Mouse (Mus musculus) lung, embryonic 14.5 days (tissue): ENCODE measurements around the gene Tnrc6a. TPM values are rescaled to one million over a fixed set of nuclear protein-coding genes. Genes with fewer than 3 reads are reported as not detected.

Experiments
- ATAC-seq: fragments of 200-750 bp; cut with Nextera tagmentation; 2 replicates; pipeline ENCODE4 v1.8.0; 2017; ENCODE audit warnings: mild to moderate bottlenecking, moderate TSS enrichment, moderate library complexity; ENCODE audit not compliant: insufficient read depth
- DNase-seq: peaks from one replicate; pipeline ENCODE4 v3.0.0-alpha.2; 2015
- H3K27ac ChIP-seq: fragments of 300-500 bp; sonication (generic); 2 replicates; pipeline ENCODE4 v1.5.1; 2014; ENCODE audit warnings: low read depth, mild to moderate bottlenecking, moderate library complexity
- H3K27me3 ChIP-seq: fragments of 300-500 bp; sonication (generic); 2 replicates; pipeline ENCODE4 v1.6.1; 2014; ENCODE audit warnings: low read length, control low read depth; ENCODE audit not compliant: insufficient read depth
- H3K36me3 ChIP-seq: fragments of 300-500 bp; sonication (generic); 2 replicates; pipeline ENCODE4 v1.6.1; 2014; ENCODE audit warnings: control low read depth; ENCODE audit not compliant: insufficient read depth
- H3K4me1 ChIP-seq: fragments of 300-500 bp; sonication (generic); 2 replicates; pipeline ENCODE4 v1.6.1; 2014; ENCODE audit warnings: antibody characterized with exemption, control low read depth; ENCODE audit not compliant: insufficient read depth
- H3K4me2 ChIP-seq: fragments of 300-500 bp; sonication (generic); 2 replicates; pipeline ENCODE4 v1.6.1; 2014; ENCODE audit warnings: mild to moderate bottlenecking
- H3K4me3 ChIP-seq: fragments of 300-500 bp; sonication (generic); 2 replicates; pipeline ENCODE4 v1.5.1; 2014; ENCODE audit warnings: low read depth, low read length
- H3K9ac ChIP-seq: fragments of 300-500 bp; sonication (generic); 2 replicates; pipeline ENCODE4 v1.6.1; 2014
- H3K9me3 ChIP-seq: fragments of 300-500 bp; sonication (generic); 2 replicates; pipeline ENCODE4 v1.6.1; 2016; ENCODE audit warnings: low read depth, low read length, control low read depth
- CTCF ChIP-seq: IDR thresholded peaks from 2 replicates; pipeline ENCODE4 v1.5.1; 2016; ENCODE audit warnings: antibody characterized with exemption, low read depth
- WGBS: fragments of 180-500 bp; shearing (Covaris S2); extraction: QIAGEN DNeasy Blood & Tissue Kit; methylation state at CpG from one replicate; pipeline ENCODE4 v1.1.7; 2014; 5-methylcytosine and 5-hydroxymethylcytosine counted together
- polyA plus RNA-seq: library from polyadenylated mRNA; unstranded; fragments of >200 nt; fragmentation: Nextera tagmentation; extraction: Ambion mirVana; gene quantifications from 2 replicates; pipeline ENCODE4 v1.2.1, GENCODE M21; 2014

The Tnrc6a gene
- polyA plus RNA-seq, 1 experiment from 2014 or later = 47.6 TPM

GRCm38 (mm10) chr7:123220633-123220942 lies 96.9 kb downstream of the Tnrc6a start:
- TF ChIP-seq CTCF = no peak
- H3K4me2 ChIP-seq = no peak overlapping the region
- H3K27me3 ChIP-seq = no peaks in the 10 kb centered on the region
- H3K9ac ChIP-seq = no peak overlapping the region
- WGBS = 64% methylated on average over 2 of the region's 2 CpGs
- H3K4me1 ChIP-seq = no peaks in the 10 kb centered on the region
- H3K36me3 ChIP-seq = no peaks in the 10 kb centered on the region
- no peak overlapping the region for H3K4me3 ChIP-seq
- H3K9me3 ChIP-seq = no peaks in the 10 kb centered on the region
- DNase-seq (no peak), ATAC-seq (no peak)
- no peak overlapping the region for H3K27ac ChIP-seq

- TF ChIP-seq CTCF = no peak
- DNase-seq = no peak
- H3K4me1 ChIP-seq = no peaks in the 10 kb centered on the region
- H3K36me3 ChIP-seq = no peaks in the 10 kb centered on the region
- no peaks in the 10 kb centered on the region for H3K27me3 ChIP-seq
- no peak overlapping the region for H3K4me2 ChIP-seq
- 83% methylated on average over 9 of the region's 9 CpGs for WGBS
- no peak for ATAC-seq
- H3K4me3 ChIP-seq = no peak overlapping the region
- no peaks in the 10 kb centered on the region for H3K9me3 ChIP-seq
- H3K27ac ChIP-seq = no peak overlapping the region
- H3K9ac ChIP-seq = no peak overlapping the region
Measured at GRCm38 (mm10) chr7:123224076-123224475, 100.4 kb downstream of the Tnrc6a start.

- H3K9ac ChIP-seq = no peak overlapping the region
- no peaks in the 10 kb centered on the region for H3K9me3 ChIP-seq
- no peaks in the 10 kb centered on the region for H3K36me3 ChIP-seq
- H3K4me1 ChIP-seq = no peaks in the 10 kb centered on the region
- ATAC-seq (no peak), DNase-seq (no peak)
- H3K4me2 ChIP-seq = no peak overlapping the region
- H3K27ac ChIP-seq = no peak overlapping the region
- H3K27me3 ChIP-seq = no peaks in the 10 kb centered on the region
- WGBS = 77% methylated on average over 4 of the region's 4 CpGs
- no peak overlapping the region for H3K4me3 ChIP-seq
- TF ChIP-seq CTCF = no peak
Measured at GRCm38 (mm10) chr7:123225159-123225558, 101.5 kb downstream of the Tnrc6a start.

- ATAC-seq = no peak
- no peaks in the 10 kb centered on the region for H3K4me1 ChIP-seq
- H3K9me3 ChIP-seq = no peaks in the 10 kb centered on the region
- TF ChIP-seq CTCF = no peak
- no peaks in the 10 kb centered on the region for H3K36me3 ChIP-seq
- H3K4me3 ChIP-seq = no peak overlapping the region
- DNase-seq = peak; percentile 80
- no peak overlapping the region for H3K4me2 ChIP-seq
- 22% methylated on average over 4 of the region's 4 CpGs for WGBS
- no peak overlapping the region for H3K9ac ChIP-seq
- H3K27ac ChIP-seq = no peak overlapping the region
- no peaks in the 10 kb centered on the region for H3K27me3 ChIP-seq
Measured at GRCm38 (mm10) chr7:123235449-123235848, 111.8 kb downstream of the Tnrc6a start.

GRCm38 (mm10) chr7:123238621-123239020 lies 114.9 kb downstream of the Tnrc6a start:
- H3K4me2 ChIP-seq = no peak overlapping the region
- WGBS = 68% methylated on average over 4 of the region's 4 CpGs
- DNase-seq (no peak), ATAC-seq (no peak)
- H3K27ac ChIP-seq = no peak overlapping the region
- H3K27me3 ChIP-seq = no peaks in the 10 kb centered on the region
- no peak for TF ChIP-seq CTCF
- H3K36me3 ChIP-seq = no peaks in the 10 kb centered on the region
- H3K9me3 ChIP-seq = no peaks in the 10 kb centered on the region
- no peak overlapping the region for H3K9ac ChIP-seq
- H3K4me1 ChIP-seq = no peaks in the 10 kb centered on the region
- H3K4me3 ChIP-seq = no peak overlapping the region

- TF ChIP-seq CTCF = no peak
- H3K9ac ChIP-seq = no peak overlapping the region
- H3K4me1 ChIP-seq = no peaks in the 10 kb centered on the region
- ATAC-seq (no peak), DNase-seq (no peak)
- H3K27me3 ChIP-seq = no peaks in the 10 kb centered on the region
- no peak overlapping the region for H3K27ac ChIP-seq
- WGBS = 58% methylated on average over 6 of the region's 6 CpGs
- H3K9me3 ChIP-seq = no peaks in the 10 kb centered on the region
- no peak overlapping the region for H3K4me3 ChIP-seq
- no peaks in the 10 kb centered on the region for H3K36me3 ChIP-seq
- H3K4me2 ChIP-seq = no peak overlapping the region
Measured at GRCm38 (mm10) chr7:123240064-123240463, 116.4 kb downstream of the Tnrc6a start.

- Histone ChIP-seq H3K27ac (no peak overlapping the region), H3K9ac (no peak overlapping the region), H3K27me3 (no peaks in the 10 kb centered on the region), H3K4me1 (no peaks in the 10 kb centered on the region), H3K4me3 (no peak overlapping the region), H3K4me2 (no peak overlapping the region), H3K9me3 (no peaks in the 10 kb centered on the region), H3K36me3 (no peaks in the 10 kb centered on the region)
- WGBS = 82% methylated on average over 7 of the region's 7 CpGs
- ATAC-seq = no peak
- TF ChIP-seq CTCF = no peak
- no peak for DNase-seq
Measured at GRCm38 (mm10) chr7:123242241-123242640, 118.6 kb downstream of the Tnrc6a start.

- Histone ChIP-seq H3K36me3 (no peaks in the 10 kb centered on the region), H3K9ac (no peak overlapping the region), H3K4me3 (no peak overlapping the region), H3K4me1 (no peaks in the 10 kb centered on the region), H3K27ac (no peak overlapping the region), H3K27me3 (no peaks in the 10 kb centered on the region), H3K9me3 (no peaks in the 10 kb centered on the region), H3K4me2 (no peak overlapping the region)
- no peak for ATAC-seq
- TF ChIP-seq CTCF = no peak
- no peak for DNase-seq
- 44% methylated on average over 1 of the region's 1 CpGs for WGBS
Measured at GRCm38 (mm10) chr7:123244833-123245232, 121.1 kb downstream of the Tnrc6a start.

Other genes starting within 250 kb of the Tnrc6a start
- 33.2 and 34.0 TPM in 2 replicates for gene Rbbp6, start 158.2 kb upstream of the Tnrc6a start, polyA plus RNA-seq
- gene Slc5a11, start 90.9 kb downstream of the Tnrc6a start, polyA plus RNA-seq = 1.2 and 1.6 TPM in 2 replicates
- gene Lcmt1, start 245.9 kb downstream of the Tnrc6a start, polyA plus RNA-seq = 43.9 and 46.8 TPM in 2 replicates
- gene Arhgap17, start 246.0 kb downstream of the Tnrc6a start, polyA plus RNA-seq = 26.1 and 27.1 TPM in 2 replicates